Mouse (Mus musculus): ENCODE measurements around the gene Klhl34.

Klhl34 gene

DNA sequence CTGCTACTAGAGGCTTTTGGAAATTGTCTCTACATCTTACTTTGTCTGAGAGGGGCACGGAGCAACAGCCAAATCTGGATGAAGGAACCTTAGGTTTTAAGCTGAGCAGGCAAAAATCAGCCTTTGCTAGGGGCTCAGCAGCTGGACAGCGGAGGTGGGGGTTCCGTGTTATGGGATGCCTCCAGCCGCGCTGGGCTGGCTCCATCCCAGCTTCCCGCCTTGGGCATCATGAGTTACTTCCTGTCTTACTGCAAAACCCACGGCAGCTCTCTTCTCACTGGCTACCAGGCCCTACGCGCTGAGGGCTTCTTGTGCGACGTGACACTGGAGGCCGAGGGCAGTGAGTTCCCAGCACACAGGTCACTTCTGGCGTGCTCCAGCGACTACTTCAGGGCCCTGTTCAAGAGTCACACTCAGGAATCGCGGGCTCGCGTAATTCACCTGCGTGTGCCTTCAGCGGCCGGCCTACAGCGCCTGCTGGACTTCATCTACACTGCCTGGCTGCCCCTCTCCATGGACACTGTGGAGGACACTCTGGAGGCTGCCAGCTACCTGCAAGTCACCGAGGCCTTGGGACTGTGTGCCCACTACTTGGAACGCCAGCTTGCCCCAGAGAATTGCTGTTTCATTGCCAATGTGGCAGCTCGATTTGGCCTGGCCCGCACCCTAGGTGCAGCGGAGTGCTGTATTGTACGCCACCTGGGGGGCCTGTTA lies at the start of gene Klhl34:
Klhl34 (plus strand) TSS at position 229 of the 714 bp plus-strand sequence.
- DNase-seq (ENCODE audit: low read depth, low spot score), result peak; percentile 51

DNA sequence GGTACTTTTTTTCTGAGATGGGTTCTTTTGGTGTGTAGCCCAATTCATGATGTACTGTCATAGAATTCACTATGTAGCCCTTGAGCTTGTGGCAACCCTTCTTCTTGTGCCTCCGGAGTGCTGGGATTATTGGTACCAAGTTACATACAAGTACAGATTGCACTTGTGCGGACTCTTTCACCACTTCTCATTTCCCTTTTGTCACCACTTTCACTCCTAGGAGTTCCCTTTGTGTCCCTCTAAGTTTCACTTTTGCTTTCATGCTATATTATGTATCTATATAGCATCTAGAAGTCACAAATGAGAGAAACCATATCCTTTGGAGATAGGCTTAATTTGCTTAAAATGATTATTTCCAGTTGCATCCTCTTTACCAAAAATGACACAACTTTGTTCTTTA lies 16.6 kb upstream of the Klhl34 start:
- no peak for DNase-seq (ENCODE audit: low read depth, low spot score)

DNA sequence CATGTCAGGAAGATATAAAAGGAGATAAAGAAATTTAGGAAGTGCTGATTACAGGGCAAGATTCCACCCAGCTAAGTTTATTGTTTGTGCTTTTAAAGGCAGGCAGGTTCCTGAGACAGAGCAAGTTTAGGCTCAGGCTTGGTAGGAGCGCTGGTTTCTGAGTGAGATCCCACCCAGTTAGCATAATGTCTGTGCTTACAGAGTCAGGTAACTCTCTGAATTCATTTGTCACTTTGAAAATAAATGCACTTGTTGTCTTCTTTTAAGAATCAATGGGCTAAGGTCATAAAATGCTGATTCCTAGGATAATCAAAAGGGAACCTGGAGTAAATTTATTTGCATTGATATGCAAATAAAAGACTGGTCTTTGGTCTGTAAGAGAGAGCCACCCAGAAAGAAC lies 8.5 kb upstream of the Klhl34 start:
- no peak for DNase-seq (ENCODE audit: low read depth, low spot score)

DNA sequence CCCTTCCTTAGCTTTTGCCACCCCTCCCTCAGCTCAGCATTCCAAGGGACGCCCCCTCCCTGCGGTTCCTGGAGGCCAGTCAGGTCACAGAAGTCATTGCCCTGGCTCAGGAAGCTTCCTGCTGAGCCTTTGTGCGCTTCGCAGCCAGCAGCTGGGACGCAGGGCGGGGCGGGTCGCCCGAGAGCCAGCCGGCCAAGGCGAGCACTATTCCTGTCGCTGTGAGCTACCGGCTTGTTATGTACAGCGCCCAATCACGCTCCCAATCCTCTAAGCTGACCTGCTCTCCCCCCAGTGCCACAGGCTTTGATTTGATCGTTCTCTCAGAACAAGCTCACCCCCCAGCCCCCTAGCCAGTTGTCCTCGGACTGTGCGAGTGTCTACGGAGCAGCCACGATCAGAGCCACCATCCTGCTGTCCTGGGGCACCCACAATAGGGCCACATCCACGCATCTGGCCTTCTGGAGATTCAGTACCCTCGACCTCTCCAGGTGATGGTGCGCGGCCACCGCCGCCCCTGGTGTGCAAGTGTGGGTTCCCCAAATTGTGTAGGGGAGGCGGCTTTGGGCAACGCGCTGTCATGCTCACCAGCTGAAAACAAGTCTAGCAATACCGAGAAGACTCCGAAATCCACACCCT lies 546 bp upstream of the Klhl34 start:
- DNase-seq (ENCODE audit: low read depth, low spot score), result peak; percentile 63

DNA sequence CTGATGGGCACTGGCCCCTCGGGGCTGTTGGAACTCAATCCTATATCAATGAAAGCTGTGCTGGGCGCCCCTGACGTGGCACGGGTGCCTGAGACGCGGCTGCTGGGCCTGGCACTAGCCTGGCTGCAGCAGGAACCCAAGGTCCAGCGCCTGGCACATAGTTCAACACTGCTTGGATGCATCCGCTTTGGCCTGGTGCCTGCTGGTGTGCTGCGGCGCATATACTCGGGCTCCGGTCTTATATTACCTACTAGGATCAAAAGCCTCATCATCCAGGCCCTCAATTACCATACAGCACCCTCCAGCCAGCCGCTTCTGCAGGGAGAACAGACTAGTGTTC lies 656 bp downstream of the Klhl34 start:
- peak; percentile 32 for DNase-seq (ENCODE audit: low read depth, low spot score)

DNA sequence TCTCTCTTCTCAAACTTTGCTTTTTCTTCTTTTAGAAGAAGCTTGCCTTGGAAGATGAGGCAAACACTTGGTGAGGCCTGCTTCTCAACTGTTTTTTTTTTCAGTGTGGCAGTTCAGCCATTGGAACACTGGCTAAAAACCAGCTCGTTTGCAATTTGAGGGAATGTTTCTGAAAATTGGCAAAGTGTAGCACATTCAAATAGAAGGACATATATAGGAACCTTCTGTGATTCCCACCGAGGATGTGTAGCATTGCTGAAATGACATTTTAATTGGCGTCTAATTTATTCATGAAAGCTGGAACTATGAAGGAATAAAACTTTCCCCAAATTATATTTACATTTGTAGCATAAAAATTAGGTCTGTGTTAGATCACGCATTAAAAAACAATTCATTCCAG lies 11.7 kb downstream of the Klhl34 start:
- DNase-seq (ENCODE audit: low read depth, low spot score), result peak; percentile 38

Measured in brain, adult 2 months (tissue).